Mouse (Mus musculus): ENCODE results near the gene Ccdc78.

Gene Ccdc78

DNA sequence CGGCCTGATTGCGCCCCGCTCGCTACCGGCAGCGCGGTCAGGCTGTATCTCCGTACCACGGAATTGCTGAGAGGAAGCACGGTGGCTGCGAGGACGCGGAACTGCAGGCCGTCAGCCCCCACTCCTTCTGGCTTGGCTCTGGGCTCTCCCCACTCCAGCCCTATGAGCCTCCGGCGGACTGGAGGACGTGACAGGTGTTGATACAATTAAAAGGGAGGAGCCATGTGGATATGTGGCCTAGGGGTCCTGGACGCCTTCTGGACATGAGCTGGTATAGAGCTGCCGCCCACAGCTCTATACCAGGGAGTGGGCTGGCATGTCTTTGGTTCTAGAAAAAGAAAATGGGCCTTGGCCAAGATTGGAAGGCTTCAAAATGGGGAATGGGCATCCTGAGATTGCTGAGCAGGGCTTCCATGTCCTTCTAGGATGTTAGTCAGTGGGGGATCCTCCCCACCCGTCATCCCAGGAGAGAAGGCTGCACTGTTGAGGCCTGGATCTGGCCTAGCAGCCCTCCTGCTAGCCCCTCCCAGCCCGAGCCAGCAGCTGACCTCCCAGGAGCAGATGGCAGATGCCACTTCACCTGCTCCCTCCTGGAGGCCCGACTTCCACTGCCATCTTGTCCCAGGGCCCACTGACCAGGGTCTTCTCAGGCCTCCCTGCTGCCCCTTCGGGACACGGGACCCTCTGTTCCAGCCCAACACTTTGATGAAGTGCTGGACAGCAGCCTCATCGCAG lies 23.4 kb downstream of the Ccdc78 start:
- no peak for DNase-seq (ENCODE audit: extremely low spot score, low read depth, low spot score)

DNA sequence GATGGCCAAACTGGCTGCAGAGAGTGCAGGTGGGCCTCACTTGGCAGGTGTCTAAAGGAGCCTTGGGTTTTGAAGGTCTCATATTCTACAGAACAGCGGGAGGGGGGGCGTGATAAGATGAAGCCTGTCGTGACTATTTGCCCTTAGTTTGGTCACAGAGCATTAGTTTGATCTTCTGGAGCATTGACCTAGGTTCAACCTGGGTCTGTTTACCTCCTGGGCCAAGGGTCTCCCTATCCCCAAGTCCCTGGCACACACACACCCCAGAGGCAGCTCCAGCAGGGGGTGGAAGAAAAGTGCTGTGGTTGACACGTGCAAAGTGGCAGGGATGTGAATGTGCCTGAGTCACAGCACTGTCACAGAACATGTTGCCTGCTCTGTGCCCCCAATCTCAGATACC lies 24.5 kb downstream of the Ccdc78 start:
- no peak for DNase-seq (ENCODE audit: extremely low spot score, low read depth, low spot score)

DNA sequence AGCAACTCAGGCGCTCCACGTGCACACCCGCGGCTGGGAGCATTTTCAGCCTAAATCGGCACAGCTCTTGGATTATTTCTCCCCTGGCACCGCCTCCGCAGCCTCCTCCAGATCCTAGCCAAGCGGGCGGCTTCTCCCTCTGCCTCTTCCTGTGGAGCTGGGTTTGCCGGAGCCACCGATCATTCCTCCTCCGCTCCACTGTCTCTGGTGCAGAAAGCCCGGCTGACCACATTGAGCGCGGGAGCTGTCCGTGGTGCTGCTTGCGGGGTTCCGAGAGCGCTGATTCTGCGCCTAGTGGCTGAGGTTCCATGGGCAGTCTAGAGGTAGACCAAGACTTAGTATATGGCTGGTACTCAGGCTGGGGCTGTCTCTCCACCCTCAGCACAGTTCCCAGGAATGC lies 27.1 kb downstream of the Ccdc78 start:
- no peak for DNase-seq (ENCODE audit: extremely low spot score, low read depth, low spot score)

DNA sequence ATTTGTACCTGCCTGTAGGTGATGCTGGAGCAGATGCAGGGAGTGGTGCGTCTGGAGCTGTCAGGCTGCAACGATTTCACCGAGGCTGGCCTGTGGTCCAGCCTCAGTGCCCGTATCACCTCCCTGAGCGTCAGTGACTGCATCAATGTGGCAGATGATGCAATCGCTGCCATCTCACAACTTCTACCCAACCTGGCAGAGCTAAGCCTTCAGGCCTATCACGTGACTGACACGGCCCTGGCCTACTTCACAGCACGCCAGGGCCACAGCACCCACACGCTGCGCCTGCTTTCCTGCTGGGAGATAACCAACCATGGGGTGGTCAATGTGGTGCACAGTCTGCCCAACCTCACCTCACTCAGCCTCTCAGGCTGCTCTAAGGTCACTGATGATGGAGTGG lies 31.3 kb downstream of the Ccdc78 start:
- no peak for DNase-seq (ENCODE audit: extremely low spot score, low read depth, low spot score)

DNA sequence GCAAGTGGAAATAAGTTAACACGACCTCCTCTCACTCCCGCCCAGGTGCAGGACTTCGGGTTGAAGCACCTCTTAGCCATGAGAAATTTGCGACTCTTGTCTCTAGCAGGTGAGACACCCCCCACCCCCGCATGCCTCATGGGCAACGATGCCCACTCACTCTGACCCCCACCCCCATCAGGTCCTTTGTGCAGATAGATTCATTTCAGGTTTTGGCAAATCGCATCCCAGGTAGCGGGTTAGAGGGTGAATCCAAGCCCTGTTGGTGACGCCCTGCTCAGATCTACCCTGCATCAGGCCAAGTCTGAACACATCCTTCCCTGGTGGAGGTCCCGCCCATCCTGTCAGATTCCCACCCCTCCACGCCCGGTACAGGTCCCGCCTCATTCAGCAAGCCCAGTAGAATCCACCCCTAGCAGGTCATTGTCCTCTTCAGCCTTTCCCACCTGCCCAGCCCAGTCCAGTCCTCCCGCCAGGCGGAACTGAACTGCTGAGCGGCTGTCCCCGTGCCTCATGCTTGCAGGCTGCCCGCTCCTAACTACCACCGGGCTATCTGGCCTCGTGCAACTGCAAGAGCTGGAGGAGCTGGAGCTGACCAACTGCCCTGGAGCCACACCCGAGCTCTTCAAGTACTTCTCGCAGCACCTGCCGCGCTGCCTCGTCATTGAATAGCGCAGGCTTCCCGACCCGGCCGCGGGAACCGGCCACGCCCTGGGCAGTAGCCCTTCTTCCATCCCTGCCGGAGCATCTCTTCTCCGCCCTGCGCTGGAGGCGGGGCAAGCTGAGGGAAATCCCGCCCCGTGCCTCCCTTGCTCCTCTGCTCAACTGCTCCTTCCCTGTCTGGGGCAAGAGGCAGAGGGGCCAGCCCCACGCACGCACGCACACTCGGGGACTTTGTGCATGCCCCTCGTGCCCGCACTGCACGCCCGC lies 32.7 kb downstream of the Ccdc78 start:
- no peak for DNase-seq (ENCODE audit: extremely low spot score, low read depth, low spot score)

DNA sequence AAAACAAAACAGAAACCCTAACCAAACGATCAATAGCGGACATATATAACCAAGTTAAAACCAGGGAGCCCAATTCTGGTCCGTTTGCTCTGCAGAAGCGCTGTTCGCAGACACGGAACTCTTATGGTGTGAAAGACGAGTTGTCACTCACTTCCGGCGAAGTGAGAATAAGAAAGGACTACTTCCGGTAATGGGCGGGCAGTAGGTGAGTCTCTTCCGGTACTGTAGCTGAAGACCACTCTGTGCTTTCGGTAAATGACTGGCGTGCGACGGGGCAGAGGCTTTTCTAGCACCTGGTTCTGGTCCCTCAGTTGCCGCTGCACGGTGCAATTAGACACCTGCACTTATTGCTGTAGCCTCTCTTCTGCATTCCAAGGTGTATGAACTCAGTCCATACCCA lies 37.1 kb downstream of the Ccdc78 start, which contains the start of gene Wdr24:
TSS of gene Wdr24 (plus strand) at position 176 of the 400 bp plus-strand sequence.
- DNase-seq (ENCODE audit: extremely low spot score, low read depth, low spot score) = peak; percentile 77

DNA sequence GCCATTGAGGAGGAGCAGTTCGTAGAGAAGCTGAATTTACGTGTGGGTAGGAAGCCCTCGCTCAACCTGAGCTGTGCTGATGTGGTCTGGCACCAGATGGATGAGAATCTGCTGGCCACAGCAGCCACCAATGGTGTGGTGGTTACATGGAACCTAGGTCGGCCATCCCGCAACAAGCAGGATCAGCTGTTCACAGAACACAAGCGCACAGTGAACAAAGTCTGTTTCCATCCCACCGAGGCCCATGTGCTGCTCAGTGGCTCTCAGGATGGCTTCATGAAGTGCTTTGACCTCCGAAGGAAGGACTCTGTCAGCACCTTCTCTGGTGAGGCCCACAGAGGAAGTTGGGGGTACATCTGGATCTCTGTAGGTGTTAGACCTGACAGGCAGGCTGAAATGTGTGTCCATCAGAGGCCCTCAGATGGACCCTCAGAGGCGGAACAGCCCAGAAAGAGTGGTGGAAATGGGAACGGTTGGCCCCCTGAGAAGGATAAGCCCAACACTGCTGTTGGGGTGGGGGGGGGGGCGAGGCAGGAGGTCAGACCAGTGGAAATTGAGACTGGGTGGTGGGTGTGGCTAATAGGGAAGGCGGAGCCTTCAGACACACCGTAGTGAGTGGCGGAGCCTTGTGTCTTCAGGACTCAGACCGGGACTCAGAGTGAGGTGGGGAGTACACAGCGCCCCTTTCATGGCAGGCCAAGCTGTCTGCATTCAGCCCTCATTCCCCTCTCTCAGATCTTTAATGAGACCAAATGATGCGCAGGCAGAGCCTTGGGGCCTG lies 38.2 kb downstream of the Ccdc78 start:
- DNase-seq (ENCODE audit: extremely low spot score, low read depth, low spot score) = no peak

DNA sequence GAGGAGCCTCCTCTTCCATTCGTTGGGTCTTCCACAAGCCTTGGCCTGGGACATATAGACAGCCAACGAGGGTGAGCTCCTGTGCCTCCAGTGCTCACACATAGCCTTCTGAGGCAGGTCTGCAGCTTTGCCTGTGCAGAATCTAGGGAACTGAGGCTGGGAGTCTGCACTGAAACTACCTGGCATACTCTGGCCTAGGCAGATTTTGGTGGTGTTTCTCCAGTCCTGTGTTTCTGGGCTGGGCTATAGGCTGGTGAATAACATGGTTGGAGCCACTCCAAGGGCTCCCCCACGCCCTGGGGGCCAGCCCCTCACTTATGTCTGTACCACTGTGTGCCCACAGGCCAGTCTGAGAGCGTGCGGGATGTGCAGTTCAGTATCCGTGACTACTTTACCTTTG lies 38.9 kb downstream of the Ccdc78 start:
- no peak for DNase-seq (ENCODE audit: extremely low spot score, low read depth, low spot score)

DNA sequence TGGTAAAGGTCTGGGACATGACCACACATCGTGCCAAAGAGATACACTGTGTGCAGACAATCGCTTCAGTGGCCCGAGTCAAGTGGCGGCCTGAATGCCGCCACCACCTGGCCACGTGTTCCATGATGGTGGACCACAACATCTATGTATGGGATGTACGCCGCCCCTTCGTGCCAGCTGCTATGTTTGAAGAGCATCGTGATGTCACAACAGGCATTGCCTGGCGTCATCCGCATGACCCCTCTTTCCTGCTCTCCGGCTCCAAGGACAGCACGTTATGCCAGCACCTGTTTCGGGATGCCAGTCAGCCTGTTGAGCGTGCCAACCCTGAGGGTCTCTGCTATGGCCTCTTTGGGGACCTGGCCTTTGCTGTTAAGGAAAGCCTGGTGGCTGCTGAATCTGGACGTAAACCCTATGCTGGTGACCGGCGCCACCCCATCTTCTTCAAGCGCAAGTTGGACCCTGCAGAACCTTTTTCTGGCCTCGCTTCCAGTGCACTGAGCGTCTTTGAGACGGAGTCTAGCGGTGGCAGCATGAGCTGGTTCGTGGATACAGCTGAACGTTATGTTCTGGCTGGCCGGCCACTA lies 39.7 kb downstream of the Ccdc78 start:
- no peak for DNase-seq (ENCODE audit: extremely low spot score, low read depth, low spot score)

DNA sequence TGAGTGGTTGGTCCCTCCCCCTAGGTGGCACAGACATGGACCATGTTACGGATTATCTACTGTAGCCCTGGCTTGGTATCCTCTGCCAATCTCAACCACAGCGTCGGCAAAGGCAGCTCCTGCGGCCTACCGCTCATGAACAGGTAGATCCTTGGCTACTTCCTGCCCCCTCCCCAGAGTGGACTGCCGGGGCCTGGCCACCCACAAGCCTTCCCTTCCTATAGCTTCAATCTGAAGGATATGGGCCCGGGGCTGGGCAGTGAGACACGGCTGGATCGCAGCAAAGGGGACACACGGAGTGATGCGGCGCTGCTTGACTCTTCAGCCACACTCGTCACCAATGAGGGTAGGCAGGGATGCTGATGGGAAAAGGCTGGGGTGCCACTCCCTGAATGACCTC lies 40.6 kb downstream of the Ccdc78 start:
- no peak for DNase-seq (ENCODE audit: extremely low spot score, low read depth, low spot score)

DNA sequence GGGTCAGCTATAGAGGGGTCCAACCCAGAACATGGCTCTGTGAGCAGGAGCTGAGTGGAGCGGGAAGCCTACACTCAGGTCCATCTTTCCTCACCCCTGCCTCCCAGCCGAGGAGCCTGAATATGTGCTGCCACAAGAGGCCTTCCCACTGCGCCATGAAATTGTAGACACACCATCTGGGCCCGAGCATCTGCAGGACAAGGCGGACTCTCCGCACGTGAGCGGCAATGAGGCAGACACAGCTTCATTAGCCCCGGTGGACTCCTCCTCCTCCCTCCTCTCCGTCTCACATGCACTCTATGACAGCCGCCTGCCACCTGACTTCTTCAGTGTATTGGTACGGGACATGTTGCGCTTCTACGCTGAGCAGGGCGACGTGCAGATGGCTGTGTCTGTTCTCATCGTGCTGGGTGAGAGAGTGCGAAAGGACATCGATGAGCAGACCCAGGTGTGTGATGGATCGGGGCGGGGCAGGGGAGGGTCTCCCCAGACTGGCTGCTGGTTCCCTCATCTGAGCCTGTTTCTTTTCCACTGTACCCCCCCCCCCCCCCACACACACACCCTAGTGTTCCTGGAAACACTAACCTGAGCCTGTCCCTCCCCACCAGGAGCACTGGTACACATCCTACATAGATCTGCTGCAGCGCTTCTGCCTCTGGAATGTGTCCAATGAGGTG lies 41.3 kb downstream of the Ccdc78 start:
- no peak for DNase-seq (ENCODE audit: extremely low spot score, low read depth, low spot score)

DNA sequence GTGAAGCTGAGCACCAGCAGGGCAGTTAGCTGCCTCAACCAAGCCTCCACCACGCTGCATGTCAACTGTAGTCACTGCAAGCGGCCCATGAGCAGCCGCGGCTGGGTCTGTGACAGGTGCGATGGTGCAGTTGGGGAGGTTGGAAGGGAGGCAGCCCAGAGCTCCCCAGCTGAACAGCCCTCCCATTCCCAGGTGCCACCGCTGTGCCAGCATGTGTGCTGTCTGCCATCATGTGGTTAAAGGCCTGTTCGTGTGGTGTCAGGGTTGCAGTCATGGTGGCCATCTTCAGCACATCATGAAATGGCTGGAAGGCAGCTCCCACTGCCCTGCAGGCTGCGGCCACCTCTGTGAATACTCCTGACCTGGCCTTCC lies 41.8 kb downstream of the Ccdc78 start:
- no peak for DNase-seq (ENCODE audit: extremely low spot score, low read depth, low spot score)

DNA sequence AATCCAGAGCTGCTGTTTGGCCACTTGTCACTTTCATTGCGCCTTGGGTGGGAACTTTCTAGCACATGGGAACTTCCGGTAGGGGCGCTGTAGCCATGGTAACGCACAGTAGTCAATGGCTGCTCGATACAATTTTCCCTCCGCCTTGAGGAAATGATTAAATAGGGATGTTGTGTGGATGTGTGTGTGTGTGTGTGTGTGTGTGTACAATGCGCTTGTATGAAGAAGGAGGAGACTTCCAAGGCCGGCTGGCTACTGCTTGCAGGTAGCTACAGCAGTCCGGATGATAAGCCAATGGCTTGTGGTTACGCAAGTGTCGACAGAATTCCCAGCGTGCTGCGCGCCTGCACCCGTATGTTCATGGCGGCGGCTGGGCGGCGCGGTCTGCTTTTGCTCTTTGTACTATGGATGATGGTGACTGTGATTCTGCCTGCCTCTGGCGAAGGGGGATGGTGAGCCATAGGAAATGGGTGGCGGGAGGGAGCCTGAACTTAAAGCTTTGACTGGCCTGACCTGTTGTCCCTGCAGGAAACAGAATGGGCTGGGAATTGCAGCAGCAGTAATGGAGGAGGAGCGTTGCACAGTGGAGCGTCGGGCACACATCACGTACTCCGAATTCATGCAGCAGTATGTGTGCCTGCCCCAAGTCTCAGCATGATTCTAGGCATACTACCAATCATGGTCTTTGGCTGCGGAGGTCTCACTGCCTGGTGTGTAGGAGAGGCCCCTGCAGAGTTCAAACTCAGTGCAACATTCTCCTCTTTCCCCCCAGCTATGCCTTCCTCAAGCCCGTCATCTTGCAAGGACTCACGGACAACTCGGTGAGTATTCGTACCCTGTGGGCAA lies 42.6 kb downstream of the Ccdc78 start, which contains the start of gene Jmjd8:
TSS of gene Jmjd8 (plus strand) at position 156 of the 846 bp plus-strand sequence.
- DNase-seq (ENCODE audit: extremely low spot score, low read depth, low spot score) = peak; percentile 70

DNA sequence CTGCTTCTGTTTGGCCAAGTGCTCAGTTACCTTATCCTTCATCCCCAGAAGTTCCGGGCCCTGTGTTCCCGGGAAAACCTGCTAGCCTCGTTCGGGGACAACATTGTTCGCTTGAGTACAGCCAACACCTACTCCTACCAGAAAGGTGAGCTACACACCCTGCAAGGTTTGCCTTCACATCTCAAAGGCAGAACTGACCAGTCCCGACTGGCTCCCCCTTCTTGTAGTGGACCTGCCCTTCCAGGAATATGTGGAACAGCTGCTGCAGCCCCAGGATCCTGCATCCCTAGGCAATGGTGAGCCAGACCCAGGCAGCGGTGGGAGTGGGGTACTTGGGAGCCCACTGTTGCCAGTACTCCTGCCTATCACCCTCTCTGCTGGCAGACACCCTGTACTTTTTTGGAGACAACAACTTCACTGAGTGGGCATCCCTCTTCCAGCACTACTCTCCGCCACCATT lies 43.2 kb downstream of the Ccdc78 start:
- no peak for DNase-seq (ENCODE audit: extremely low spot score, low read depth, low spot score)

DNA sequence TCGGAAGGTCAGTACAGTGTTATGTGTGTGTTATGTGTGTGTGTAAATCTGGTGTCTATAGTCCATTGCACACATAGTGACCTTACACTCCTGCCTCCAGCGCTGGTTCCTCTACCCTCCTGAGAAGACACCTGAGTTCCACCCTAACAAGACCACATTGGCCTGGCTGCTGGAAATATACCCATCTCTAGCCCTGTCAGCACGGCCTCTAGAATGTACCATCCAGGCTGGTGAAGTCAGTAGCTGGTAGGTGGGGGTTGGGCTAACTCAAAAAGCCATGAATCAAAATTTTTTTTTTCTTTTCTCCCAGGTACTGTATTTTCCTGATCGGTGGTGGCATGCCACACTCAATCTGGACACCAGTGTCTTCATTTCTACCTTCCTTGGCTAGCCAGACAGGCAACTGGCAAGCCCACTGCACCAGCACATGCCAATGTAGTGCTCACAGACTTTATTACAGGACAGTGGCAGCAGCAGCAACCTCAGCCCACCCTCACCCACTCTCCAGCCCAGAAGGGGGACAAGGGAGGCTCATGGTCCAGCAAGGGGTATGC lies 43.9 kb downstream of the Ccdc78 start:
- DNase-seq (ENCODE audit: extremely low spot score, low read depth, low spot score) = no peak

DNA sequence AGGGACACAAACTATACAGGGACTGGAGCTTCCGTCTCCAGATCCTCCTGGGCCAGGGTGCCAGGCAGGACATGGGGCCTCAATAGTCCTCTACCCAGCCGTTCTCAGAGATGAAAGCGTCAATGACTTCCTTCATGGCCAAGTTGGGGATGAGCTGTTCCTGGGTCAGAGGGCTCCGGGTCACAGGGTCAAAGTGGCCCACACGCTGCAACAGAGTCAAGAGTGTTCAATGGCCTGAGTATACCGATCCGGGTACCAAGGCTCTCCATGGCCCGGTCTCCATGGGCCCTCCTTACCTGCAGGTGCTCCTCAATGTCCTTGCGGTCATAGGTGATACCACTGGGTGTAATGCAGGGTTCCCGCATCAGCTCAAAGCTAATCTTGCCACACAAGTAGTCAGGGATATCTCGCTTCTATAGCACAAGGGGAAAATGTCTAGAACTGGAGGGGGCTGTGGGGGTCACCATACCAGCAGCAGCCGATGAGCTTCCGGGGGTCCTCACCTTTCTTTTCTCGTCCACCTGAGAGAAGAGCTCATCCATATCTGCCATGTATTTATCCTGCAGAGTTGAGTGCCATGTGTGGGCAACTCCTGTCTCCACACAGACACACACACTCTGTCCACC lies 44.5 kb downstream of the Ccdc78 start:
- DNase-seq (ENCODE audit: extremely low spot score, low read depth, low spot score) = no peak

DNA sequence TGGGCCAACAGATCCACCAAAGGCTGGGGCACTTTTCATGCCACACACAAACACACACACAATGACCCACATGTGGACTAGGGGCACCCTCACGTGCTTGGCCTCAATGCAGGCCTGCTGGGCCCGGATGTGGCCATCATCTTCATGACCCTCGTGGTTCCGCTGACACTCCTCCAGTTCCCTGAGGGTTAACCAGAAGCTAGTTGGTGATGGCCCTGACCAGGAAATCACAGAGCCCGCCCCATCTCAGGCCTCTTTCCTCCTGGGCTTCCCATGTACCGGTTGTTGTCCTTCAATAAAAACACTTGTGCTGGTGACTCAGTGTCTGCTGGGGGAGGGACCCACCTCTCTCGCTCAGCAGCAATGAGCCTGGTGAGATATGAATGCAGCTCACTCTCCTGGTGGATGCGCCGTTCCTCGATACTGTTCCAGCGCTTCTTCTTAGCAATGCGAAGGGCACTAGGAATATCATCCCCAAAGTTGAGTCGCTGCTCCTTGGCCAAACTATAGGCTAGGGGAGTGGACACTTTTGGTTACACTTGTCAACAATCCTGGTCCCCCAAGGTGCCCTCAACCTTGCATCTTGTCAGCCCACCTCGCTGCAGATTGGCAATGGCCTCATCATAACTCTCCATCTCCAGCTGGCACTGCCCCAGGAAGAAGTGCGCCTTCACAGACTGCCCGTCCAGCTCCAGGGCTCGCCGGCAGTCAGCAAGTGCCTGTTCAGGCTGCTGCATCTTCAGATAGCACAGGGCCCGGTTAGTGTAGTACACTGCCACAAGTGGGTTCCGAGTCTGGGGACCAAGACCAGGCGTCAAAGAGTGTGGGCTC lies 45.3 kb downstream of the Ccdc78 start:
- DNase-seq (ENCODE audit: extremely low spot score, low read depth, low spot score) = no peak
